Mouse (Mus musculus): ENCODE results near the gene Impg2. TPM values are rescaled to one million over a fixed set of nuclear protein-coding genes. Genes with fewer than 3 reads are reported as not detected.

The Impg2 gene
- total RNA-seq, 2 experiments from 2014 or later, result 0.07 TPM

- no peak for ATAC-seq (ENCODE audit: poor library complexity, severe bottlenecking)
These were observed 94.1 kb downstream of the Impg2 start for GRCm38 (mm10) chr16:56298248-56298647.

- no peak for ATAC-seq (ENCODE audit: poor library complexity, severe bottlenecking)
These were observed 94.7 kb downstream of the Impg2 start for GRCm38 (mm10) chr16:56298836-56299235.

DNA sequence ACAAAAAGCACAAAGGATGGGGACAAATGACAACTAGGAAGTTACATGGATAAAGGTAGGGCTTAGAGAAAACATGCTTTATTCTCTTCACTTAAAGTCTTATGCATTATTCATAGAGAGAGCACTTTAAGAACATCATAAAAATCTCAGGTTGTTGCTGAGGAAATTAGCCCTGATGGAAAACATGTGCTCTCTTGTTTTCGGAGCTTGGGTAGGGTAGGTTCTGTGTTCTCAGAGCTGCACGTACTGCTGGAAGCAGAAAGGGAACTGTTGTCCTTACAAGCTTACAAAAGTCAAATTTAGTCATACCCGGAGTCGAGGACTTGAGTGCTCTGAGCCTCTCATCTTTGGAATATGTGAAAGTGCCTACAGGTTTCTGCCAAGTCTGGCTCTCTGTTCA is 98.9 kb downstream of the Impg2 start:
- no peak for ATAC-seq (ENCODE audit: poor library complexity, severe bottlenecking)

GRCm38 (mm10) chr16:56304167-56304566 is 100.1 kb downstream of the Impg2 start:
- ATAC-seq (ENCODE audit: poor library complexity, severe bottlenecking), result no peak

GRCm38 (mm10) chr16:56307575-56307974 is 103.5 kb downstream of the Impg2 start:
- ATAC-seq (ENCODE audit: poor library complexity, severe bottlenecking), result no peak

GRCm38 (mm10) chr16:56311291-56311690 is 107.2 kb downstream of the Impg2 start:
- ATAC-seq (ENCODE audit: poor library complexity, severe bottlenecking), result no peak

Other genes starting within 250 kb of the Impg2 start
- 891 and 940 TPM in 2 replicates for gene Rpl24, start 238.0 kb upstream of the Impg2 start, total RNA-seq (2015)
- gene Rpl24, start 238.0 kb upstream of the Impg2 start, total RNA-seq (2017), result 1,387 and 1,407 TPM in 2 replicates
- gene Zbtb11, start 230.4 kb upstream of the Impg2 start, total RNA-seq (2015), result 14.9 and 18.9 TPM in 2 replicates
- gene Zbtb11, start 230.4 kb upstream of the Impg2 start, total RNA-seq (2017), result 25.0 TPM in 2 replicates
- gene Pcnp, start 174.6 kb upstream of the Impg2 start, total RNA-seq (2015), result 85.2 and 88.2 TPM in 2 replicates
- gene Pcnp, start 174.6 kb upstream of the Impg2 start, total RNA-seq (2017), result 97.0 and 104 TPM in 2 replicates
- gene Trmt10c, start 166.5 kb upstream of the Impg2 start, total RNA-seq (2015), result 14.4 and 15.1 TPM in 2 replicates
- 20.2 and 20.9 TPM in 2 replicates for gene Trmt10c, start 166.5 kb upstream of the Impg2 start, total RNA-seq (2017)
- 25.8 and 31.5 TPM in 2 replicates for gene Senp7, start 156.0 kb upstream of the Impg2 start, total RNA-seq (2015)
- 28.8 and 33.0 TPM in 2 replicates for gene Senp7, start 156.0 kb upstream of the Impg2 start, total RNA-seq (2017)

Data from megakaryocyte, adult 5-6 weeks (primary cell).